Mouse (Mus musculus) cerebellum, postnatal 4 days (tissue): ENCODE results near the gene Rhox3a.
"Not testable (repeated sequence)": the region's sequence is repeated elsewhere in the genome, so short reads cannot be mapped to it uniquely, and the experiment has no call there.

Experiments used
- DNase-seq, 2 experiments: peaks; one replicate each; pipeline ENCODE4 v3.0.0; 2022; ENCODE audit warnings: low spot score in 2 of 2, mixed read lengths in 1 of 2

Rhox3a gene

DNA sequence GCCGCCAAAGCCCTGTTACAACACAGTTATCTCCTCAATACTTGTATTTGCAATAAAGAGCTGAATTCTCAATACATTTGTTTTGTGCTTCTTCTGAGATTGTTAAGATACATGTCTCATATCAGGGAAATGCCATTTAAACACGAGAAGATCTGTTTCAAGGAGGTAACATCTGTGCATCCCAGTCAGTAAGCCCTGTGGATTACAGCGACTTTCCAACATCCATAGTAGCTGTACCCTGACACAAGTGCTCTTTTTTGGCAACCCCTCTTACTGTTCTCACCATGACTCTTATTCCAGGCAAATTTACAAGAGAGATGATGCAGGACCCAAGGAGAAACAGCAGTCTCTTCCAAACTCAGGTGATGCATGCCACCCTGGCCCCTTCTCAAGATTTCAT, at the start of gene Rhox3a:
Gene Rhox3a, plus strand, starts transcription at position 301 of the 400 bp plus-strand sequence.
- DNase-seq: not testable (repeated sequence)

DNA sequence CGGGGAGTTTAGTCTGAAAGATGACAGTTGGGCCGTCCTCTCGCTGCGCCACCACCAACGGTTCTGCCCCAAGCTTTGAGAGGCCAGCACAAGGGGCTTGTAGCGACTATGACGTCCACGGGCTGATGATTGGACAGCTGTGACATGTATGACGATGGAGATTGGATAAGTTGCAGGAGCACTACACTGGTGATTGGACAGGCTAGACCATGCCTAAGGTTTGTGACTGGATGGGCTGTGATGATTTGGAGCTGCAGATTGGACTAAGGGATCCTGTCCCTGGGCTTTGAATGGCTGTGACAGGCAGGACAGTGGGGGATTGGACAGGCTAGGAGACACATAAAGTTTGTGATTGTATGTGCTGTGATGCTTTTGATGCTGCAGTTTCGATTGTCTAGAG, 38.8 kb upstream of the Rhox3a start, which contains the start of gene Gm9:
Gene Gm9, minus strand, starts transcription at position 101 of the 400 bp plus-strand sequence.
- DNase-seq: no peak

DNA sequence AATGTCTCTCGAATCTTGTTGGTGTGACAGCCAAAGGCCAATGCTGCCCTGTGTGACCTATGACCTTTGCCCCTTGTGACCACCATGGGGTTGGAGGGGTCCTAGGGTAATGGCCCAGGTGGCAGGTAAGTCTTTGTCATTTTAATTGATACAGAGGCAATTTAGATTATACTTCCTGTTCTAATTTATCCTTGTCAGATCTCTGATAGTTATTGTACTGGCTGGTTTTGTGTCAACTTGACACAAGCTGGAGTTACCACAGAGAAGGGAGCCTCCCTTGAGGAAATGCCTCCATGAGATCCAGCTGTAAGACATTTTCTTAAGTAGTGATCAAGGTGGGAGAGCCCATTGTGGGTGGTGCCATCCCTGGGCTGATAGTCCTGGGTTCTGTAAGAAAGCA, 27.6 kb upstream of the Rhox3a start, which contains the start of gene Rhox1:
Gene Rhox1, minus strand, starts transcription at position 101 of the 400 bp plus-strand sequence.
- not testable (repeated sequence) for DNase-seq

DNA sequence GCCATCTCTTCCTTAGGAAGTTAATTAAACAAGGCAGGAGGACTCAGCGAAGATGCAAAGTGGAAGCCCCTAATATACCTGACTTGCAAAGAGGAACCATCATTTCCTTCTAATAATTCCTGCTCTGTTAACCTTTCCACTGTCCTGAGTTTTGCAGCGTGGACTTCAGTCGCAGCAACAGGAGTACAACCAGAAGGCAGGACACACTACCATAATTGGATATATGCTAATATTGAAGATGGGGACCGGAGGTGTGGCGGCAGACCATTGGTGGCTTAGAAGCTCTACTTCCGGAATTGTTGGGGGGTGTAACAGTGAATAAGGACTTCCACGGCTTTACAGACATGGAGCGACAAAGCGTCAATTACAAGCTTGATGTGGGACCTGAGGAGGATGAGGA, 5.0 kb upstream of the Rhox3a start, which contains the start of gene Rhox2a:
Gene Rhox2a, plus strand, starts transcription at position 301 of the 400 bp plus-strand sequence.
- not testable (repeated sequence) for DNase-seq

DNA sequence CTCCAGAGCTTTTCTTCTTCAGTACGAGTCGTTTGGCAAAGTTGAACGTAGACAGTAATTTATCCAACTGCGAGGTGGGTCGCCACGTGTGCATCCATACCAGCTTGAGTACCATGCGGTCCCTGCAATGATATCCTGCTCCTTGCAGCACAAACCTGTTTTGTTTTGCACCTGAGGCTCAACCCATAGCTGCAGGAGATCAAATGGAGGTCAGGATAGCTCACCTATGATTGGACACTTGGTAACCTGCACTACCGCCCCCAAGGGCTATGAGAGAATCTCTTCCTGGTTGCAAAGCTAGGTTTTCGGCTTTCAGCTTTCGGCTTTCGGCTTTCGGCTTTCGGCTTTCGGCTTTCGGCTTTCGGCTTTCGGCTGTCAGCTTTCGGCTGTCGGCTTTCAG, 15.3 kb downstream of the Rhox3a start, which contains the start of gene Rhox4a:
Gene Rhox4a, plus strand, starts transcription at position 301 of the 400 bp plus-strand sequence.
- DNase-seq: not testable (repeated sequence)
